Mouse (Mus musculus) kidney, postnatal 4 days (tissue): ENCODE measurements around the gene Vmn2r25.
"Not testable (repeated sequence)": the region's sequence is repeated elsewhere in the genome, so short reads cannot be mapped to it uniquely, and the experiment has no call there.

Experiments used
- DNase-seq, 2 experiments: peaks; one replicate each; pipeline ENCODE4 v3.0.0; 2021; ENCODE audit warnings: mixed read lengths in 2 of 2

Gene Vmn2r25

GRCm38 (mm10) chr6:123853363-123853762 is at the start of gene Vmn2r25:
Gene Vmn2r25, minus strand, starts transcription at chr6:123853463.
- DNase-seq: not testable (repeated sequence)

- no peak for DNase-seq
Observed at GRCm38 (mm10) chr6:123819951-123820350, 33.3 kb downstream of the Vmn2r25 start.

- not testable (repeated sequence) for DNase-seq
Observed at GRCm38 (mm10) chr6:123810291-123810690, 43.0 kb downstream of the Vmn2r25 start.

GRCm38 (mm10) chr6:123793746-123794145 is 59.5 kb downstream of the Vmn2r25 start:
- DNase-seq: peak; percentile 2 to 4

- no peak for DNase-seq
Observed at GRCm38 (mm10) chr6:123784857-123785256, 68.4 kb downstream of the Vmn2r25 start.

GRCm38 (mm10) chr6:123778579-123778978 is 74.7 kb downstream of the Vmn2r25 start, which contains the start of gene Vmn2r24:
Gene Vmn2r24, plus strand, starts transcription at chr6:123778879.
- no peak for DNase-seq
